ENCODE assay signal across 8 mouse cellular contexts in the genomic region with DNA sequence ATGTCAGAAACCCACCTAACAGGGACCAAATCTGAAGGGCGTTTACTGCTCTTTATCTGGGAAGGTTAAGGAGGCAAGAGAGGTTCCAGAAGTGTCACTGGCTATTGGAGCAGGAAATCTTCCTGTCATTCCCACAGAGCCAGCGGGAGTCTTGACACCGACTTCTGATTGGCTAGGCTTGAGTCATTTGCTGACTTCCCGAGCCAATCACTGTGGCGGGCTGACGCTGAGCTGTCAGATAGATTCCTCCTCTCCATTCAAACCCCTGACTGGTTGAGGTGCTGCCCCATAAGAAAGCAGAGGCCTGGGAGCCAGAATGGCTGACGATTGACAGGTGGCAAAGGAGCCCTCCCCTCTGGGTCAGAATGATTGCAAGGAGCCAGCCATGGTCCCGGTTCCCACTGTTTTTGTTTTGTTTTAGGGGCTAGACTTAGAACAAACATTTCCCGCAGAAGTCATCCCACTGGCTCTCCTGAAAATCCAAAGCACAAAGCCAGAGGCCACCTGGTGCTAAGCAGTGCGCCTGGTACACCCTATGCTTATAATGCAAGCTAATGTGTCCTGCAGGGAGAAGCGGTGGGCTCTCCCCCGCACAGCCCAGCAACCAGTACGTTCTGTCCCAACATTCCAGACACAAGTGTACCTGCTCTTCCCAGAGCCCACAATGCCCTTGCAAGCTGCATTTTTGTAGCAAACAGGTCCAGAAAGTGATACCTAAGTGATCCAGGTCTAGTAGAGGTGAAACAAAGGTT. TPM values are rescaled to one million over a fixed set of nuclear protein-coding genes. Genes with fewer than 3 reads are reported as not detected.
DNase-seq lines count a peak whose midpoint lies in the region; ATAC-seq and TF ChIP-seq lines count a peak whose summit lies in the region.

No protein-coding gene starts in this region.

- H3K4me2 ChIP-seq in neural tube, embryonic 13.5 days, result peak overlapping the region; percentile 44

- ATAC-seq in neural tube, embryonic 13.5 days (ENCODE audit: low read depth), result peak; percentile 67; the same call in 1 of the 2 replicates

- 28% methylated on average over 13 of the region's 13 CpGs for WGBS in neural tube, embryonic 13.5 days

- no peaks in the 10 kb centered on the region for H3K9me3 ChIP-seq in neural tube, embryonic 13.5 days

- peak overlapping the region; percentile 59 for H3K27ac ChIP-seq in layer of hippocampus, adult 2 months
- peak overlapping the region; percentile 84 for H3K27ac ChIP-seq in neural tube, embryonic 13.5 days (replicated peaks)

- 0 out of 2 replicates have a peak overlapping the region, but pooled peaks have one; percentile 34 for H3K9ac ChIP-seq in neural tube, embryonic 13.5 days

- intact Hi-C loops in heart, postnatal 10 days (cut with DNase I), result loop anchor here (5.0 kb wide), 1 partner anchor 142 kb away; no protein-coding TSS in a partner anchor

- H3K27me3 ChIP-seq in neural tube, embryonic 13.5 days, result no peaks in the 10 kb centered on the region

- no peak for TF ChIP-seq CTCF in layer of hippocampus, adult 2 months (conservative IDR thresholded peaks at IDR 0.05)

- peak; percentile 57 for DNase-seq in kidney, adult 11 months
- DNase-seq in kidney, adult 8-10 months, result no peak
- DNase-seq in cerebellum, postnatal 10 days, result peak; percentile 81 to 85
- peak; percentile 42 to 48 for DNase-seq in heart, postnatal 10 days
- DNase-seq in layer of hippocampus, adult 2 months (ENCODE audit: low spot score in 2 of 2), result peak; percentile 48 to 64
- no peak for DNase-seq in spleen, adult 12 weeks (ENCODE audit: low spot score)
- no peak for DNase-seq in urinary bladder, postnatal 4 days (ENCODE audit: low spot score in 2 of 2)

- H3K36me3 ChIP-seq in neural tube, embryonic 13.5 days, result no peaks in the 10 kb centered on the region; the same call in 1 of the 2 replicates

- peaks cover 23% of the 10 kb centered on the region for H3K4me1 ChIP-seq in neural tube, embryonic 13.5 days (replicated peaks)

- H3K4me3 ChIP-seq in layer of hippocampus, adult 2 months, result peak overlapping the region; percentile 42
- no peak overlapping the region for H3K4me3 ChIP-seq in neural tube, embryonic 13.5 days

RNA-seq across cellular contexts. Expression of gene Rhof, which starts 22.9 kb away (rescaled TPM):
- under 1 TPM; 0.64 to 0.77 TPM for total RNA-seq in heart, postnatal 10 days (2021)
- total RNA-seq in layer of hippocampus, adult 2 months (2021), result 10 to 100 TPM; 43.3 to 46.3 TPM
- polyA plus RNA-seq in neural tube, embryonic 13.5 days (2015; fragmentation: Nextera tagmentation; extraction: Ambion mirVana), result 4.2 and 4.4 TPM in 2 replicates

RNA-seq across cellular contexts. Expression of gene Setd1b, which starts 32.4 kb away (rescaled TPM):
- 10 to 100 TPM; 19.6 to 22.1 TPM for total RNA-seq in heart, postnatal 10 days (2021)
- 10 to 100 TPM; 31.2 to 39.4 TPM for total RNA-seq in layer of hippocampus, adult 2 months (2021)
- polyA plus RNA-seq in neural tube, embryonic 13.5 days (2015; fragmentation: Nextera tagmentation; extraction: Ambion mirVana), result 11.5 and 13.1 TPM in 2 replicates

RNA-seq across cellular contexts. Expression of gene Tmem120b, which starts 41.4 kb away (rescaled TPM):
- 10 to 100 TPM; 11.1 to 11.7 TPM for total RNA-seq in heart, postnatal 10 days (2021)
- total RNA-seq in layer of hippocampus, adult 2 months (2021), result 10 to 100 TPM; 17.8 to 19.6 TPM
- 18.2 and 20.5 TPM in 2 replicates for polyA plus RNA-seq in neural tube, embryonic 13.5 days (2015; fragmentation: Nextera tagmentation; extraction: Ambion mirVana)

RNA-seq across cellular contexts. Expression of gene Psmd9, which starts 59.6 kb away (rescaled TPM):
- total RNA-seq in heart, postnatal 10 days (2021), result 10 to 100 TPM; 20.5 to 24.6 TPM
- 10 to 100 TPM; 27.8 to 30.4 TPM for total RNA-seq in layer of hippocampus, adult 2 months (2021)
- 66.9 and 67.9 TPM in 2 replicates for polyA plus RNA-seq in neural tube, embryonic 13.5 days (2015; fragmentation: Nextera tagmentation; extraction: Ambion mirVana)

Comparison
In these comparisons a context has a peak if more than half of its experiments do, and no peak if none do; other contexts are left out.
1. DNase-seq: peak in kidney, adult 11 months (single experiment), cerebellum, postnatal 10 days (2 of 2), heart, postnatal 10 days (2 of 2) and layer of hippocampus, adult 2 months (2 of 2); none in kidney, adult 8-10 months (0 of 2), spleen, adult 12 weeks (single experiment) and urinary bladder, postnatal 4 days (0 of 2).
2. RNA of gene Rhof, which starts 22.9 kb away (total RNA-seq): 43.3 to 46.3 TPM in layer of hippocampus, adult 2 months; 0.64 to 0.77 TPM in heart, postnatal 10 days; every median in the first group is over 10 times any median in the second.